Mouse (Mus musculus): ENCODE results near the gene Gm37240. TPM values are rescaled to one million over a fixed set of nuclear protein-coding genes. Genes with fewer than 3 reads are reported as not detected.

Gene Gm37240
- polyA plus RNA-seq, 1 experiment = not detected

GRCm38 (mm10) chr3:84776084-84776483, 1111.2 kb downstream of the Gm37240 start:
- TF ChIP-seq POLR2A (IDR thresholded peaks at IDR 0.05; ENCODE audit: insufficient read depth, low read depth, low read length) = no peak
- no peak for TF ChIP-seq CTCF (IDR thresholded peaks at IDR 0.05; ENCODE audit: insufficient read depth, low read depth, low read length)
- Histone ChIP-seq H3K4me3 (ENCODE audit: insufficient read depth, low read depth, low read length) (no peak overlapping the region), H3K4me1 (ENCODE audit: control insufficient read depth, insufficient read depth, low read length) (no peaks in the 10 kb centered on the region), H3K27ac (ENCODE audit: insufficient read depth, low read depth, low read length) (no peak overlapping the region)
- WGBS = 87% methylated on average over 1 of the region's 1 CpGs

- H3K27ac ChIP-seq (ENCODE audit: insufficient read depth, low read depth, low read length) = no peak overlapping the region
- TF ChIP-seq POLR2A (IDR thresholded peaks at IDR 0.05; ENCODE audit: insufficient read depth, low read depth, low read length) = no peak
- TF ChIP-seq CTCF (IDR thresholded peaks at IDR 0.05; ENCODE audit: insufficient read depth, low read depth, low read length) = no peak
- WGBS = 57% methylated on average over 4 of the region's 4 CpGs
- H3K4me1 ChIP-seq (ENCODE audit: control insufficient read depth, insufficient read depth, low read length) = no peaks in the 10 kb centered on the region
- no peak overlapping the region for H3K4me3 ChIP-seq (ENCODE audit: insufficient read depth, low read depth, low read length)
These were observed 1111.7 kb downstream of the Gm37240 start for GRCm38 (mm10) chr3:84775577-84775976.

GRCm38 (mm10) chr3:84775067-84775423, 1112.3 kb downstream of the Gm37240 start:
- 66% methylated on average over 6 of the region's 6 CpGs for WGBS
- no peak for TF ChIP-seq POLR2A (IDR thresholded peaks at IDR 0.05; ENCODE audit: insufficient read depth, low read depth, low read length)
- TF ChIP-seq CTCF (IDR thresholded peaks at IDR 0.05; ENCODE audit: insufficient read depth, low read depth, low read length) = no peak
- H3K27ac ChIP-seq (ENCODE audit: insufficient read depth, low read depth, low read length) = no peak overlapping the region
- H3K4me3 ChIP-seq (ENCODE audit: insufficient read depth, low read depth, low read length) = no peak overlapping the region
- no peaks in the 10 kb centered on the region for H3K4me1 ChIP-seq (ENCODE audit: control insufficient read depth, insufficient read depth, low read length)

- H3K4me1 ChIP-seq (ENCODE audit: control insufficient read depth, insufficient read depth, low read length) = no peaks in the 10 kb centered on the region
- TF ChIP-seq CTCF (IDR thresholded peaks at IDR 0.05; ENCODE audit: insufficient read depth, low read depth, low read length) = no peak
- TF ChIP-seq POLR2A (IDR thresholded peaks at IDR 0.05; ENCODE audit: insufficient read depth, low read depth, low read length) = no peak
- H3K4me3 ChIP-seq (ENCODE audit: insufficient read depth, low read depth, low read length) = no peak overlapping the region
- no peak overlapping the region for H3K27ac ChIP-seq (ENCODE audit: insufficient read depth, low read depth, low read length)
- WGBS = 42% methylated on average over 8 of the region's 8 CpGs
These were observed 1112.9 kb downstream of the Gm37240 start for GRCm38 (mm10) chr3:84774246-84775066.

GRCm38 (mm10) chr3:84771980-84772379, 1115.3 kb downstream of the Gm37240 start:
- H3K4me1 ChIP-seq (ENCODE audit: control insufficient read depth, insufficient read depth, low read length) = no peaks in the 10 kb centered on the region
- H3K27ac ChIP-seq (ENCODE audit: insufficient read depth, low read depth, low read length) = no peak overlapping the region
- 61% methylated on average over 2 of the region's 2 CpGs for WGBS
- TF ChIP-seq POLR2A (IDR thresholded peaks at IDR 0.05; ENCODE audit: insufficient read depth, low read depth, low read length) (no peak), CTCF (IDR thresholded peaks at IDR 0.05; ENCODE audit: insufficient read depth, low read depth, low read length) (no peak)
- no peak overlapping the region for H3K4me3 ChIP-seq (ENCODE audit: insufficient read depth, low read depth, low read length)

GRCm38 (mm10) chr3:84770518-84770917, 1116.8 kb downstream of the Gm37240 start:
- 95% methylated on average over 6 of the region's 6 CpGs for WGBS
- TF ChIP-seq POLR2A (IDR thresholded peaks at IDR 0.05; ENCODE audit: insufficient read depth, low read depth, low read length) (no peak), CTCF (IDR thresholded peaks at IDR 0.05; ENCODE audit: insufficient read depth, low read depth, low read length) (no peak)
- H3K27ac ChIP-seq (ENCODE audit: insufficient read depth, low read depth, low read length) = no peak overlapping the region
- no peaks in the 10 kb centered on the region for H3K4me1 ChIP-seq (ENCODE audit: control insufficient read depth, insufficient read depth, low read length)
- H3K4me3 ChIP-seq (ENCODE audit: insufficient read depth, low read depth, low read length) = no peak overlapping the region

- TF ChIP-seq POLR2A (IDR thresholded peaks at IDR 0.05; ENCODE audit: insufficient read depth, low read depth, low read length) (no peak), CTCF (IDR thresholded peaks at IDR 0.05; ENCODE audit: insufficient read depth, low read depth, low read length) (no peak)
These were observed 1117.9 kb downstream of the Gm37240 start for GRCm38 (mm10) chr3:84769411-84769810.

GRCm38 (mm10) chr3:84768940-84769339, 1118.4 kb downstream of the Gm37240 start:
- TF ChIP-seq CTCF (IDR thresholded peaks at IDR 0.05; ENCODE audit: insufficient read depth, low read depth, low read length) (no peak), POLR2A (IDR thresholded peaks at IDR 0.05; ENCODE audit: insufficient read depth, low read depth, low read length) (no peak)
- Histone ChIP-seq H3K4me1 (ENCODE audit: control insufficient read depth, insufficient read depth, low read length) (no peaks in the 10 kb centered on the region), H3K27ac (ENCODE audit: insufficient read depth, low read depth, low read length) (no peak overlapping the region), H3K4me3 (ENCODE audit: insufficient read depth, low read depth, low read length) (no peak overlapping the region)
- WGBS = 89% methylated on average over 4 of the region's 4 CpGs

More at GRCm38 (mm10) chr3:84769411-84769810, 1117.9 kb downstream of the Gm37240 start:
- H3K4me3 ChIP-seq (ENCODE audit: insufficient read depth, low read depth, low read length) = no peak overlapping the region
- no peak overlapping the region for H3K27ac ChIP-seq (ENCODE audit: insufficient read depth, low read depth, low read length)
- H3K4me1 ChIP-seq (ENCODE audit: control insufficient read depth, insufficient read depth, low read length) = no peaks in the 10 kb centered on the region
- WGBS = 87% methylated on average over 6 of the region's 6 CpGs

- 93% methylated on average over 2 of the region's 2 CpGs for WGBS
- Histone ChIP-seq H3K4me3 (ENCODE audit: insufficient read depth, low read depth, low read length) (no peak overlapping the region), H3K4me1 (ENCODE audit: control insufficient read depth, insufficient read depth, low read length) (no peaks in the 10 kb centered on the region), H3K27ac (ENCODE audit: insufficient read depth, low read depth, low read length) (no peak overlapping the region)
- TF ChIP-seq CTCF (IDR thresholded peaks at IDR 0.05; ENCODE audit: insufficient read depth, low read depth, low read length) = no peak
- TF ChIP-seq POLR2A (IDR thresholded peaks at IDR 0.05; ENCODE audit: insufficient read depth, low read depth, low read length) = no peak
These were observed 1133.5 kb downstream of the Gm37240 start for GRCm38 (mm10) chr3:84753816-84754215.

All from olfactory bulb, adult 2 months (tissue).